Comparison of ENCODE assay signal across 7 mouse cellular contexts in the genomic region with DNA sequence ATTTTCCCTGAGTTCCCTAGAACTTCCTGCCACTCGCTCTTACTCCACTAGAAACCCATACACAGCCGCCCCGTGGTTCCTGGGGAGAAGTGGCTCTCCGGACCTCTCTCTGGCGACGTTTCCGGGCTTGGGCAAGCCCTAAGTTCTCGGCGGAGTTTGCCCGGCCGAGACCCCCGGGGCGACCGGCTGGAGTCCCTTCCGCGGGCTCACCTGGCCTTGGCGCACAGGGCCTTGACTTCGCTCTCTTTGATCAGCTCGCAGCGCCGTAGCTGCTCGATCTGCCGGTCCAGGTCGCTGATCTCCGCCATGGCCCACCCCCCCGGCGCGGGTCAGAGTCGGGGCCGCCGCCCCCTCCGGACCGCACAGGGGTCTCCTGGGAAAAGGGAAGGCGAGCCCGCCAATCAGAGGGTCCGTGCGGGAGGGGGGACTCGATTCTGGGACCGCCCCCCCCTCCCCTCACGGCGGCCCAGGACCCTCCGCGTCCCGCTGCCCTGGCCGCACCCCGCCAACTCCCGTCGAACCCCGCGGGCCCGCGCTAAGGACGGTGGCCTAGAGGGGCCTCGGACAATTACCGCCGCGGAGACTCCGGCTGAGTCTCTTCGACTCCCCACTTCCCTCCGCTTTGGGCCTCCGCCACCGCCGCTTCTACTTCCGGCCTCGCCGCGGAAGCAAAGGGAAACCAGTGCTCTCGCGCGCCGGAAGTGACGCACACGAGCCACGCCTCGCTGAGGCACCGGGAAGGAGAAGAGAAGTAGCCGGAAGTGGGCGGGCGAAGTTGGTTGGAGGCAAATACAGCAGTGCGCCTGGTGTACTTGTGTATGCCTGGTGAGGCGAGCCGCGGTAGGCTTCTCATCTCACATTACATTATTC. TPM values are rescaled to one million over a fixed set of nuclear protein-coding genes. Genes with fewer than 3 reads are reported as not detected.
DNase-seq lines count a peak whose midpoint lies in the region; ATAC-seq lines count a peak whose summit lies in the region.

A gene (minus strand): TSS at position 646 of the 870 bp plus-strand sequence.

- peak within 1 kb of the TSS; percentile 68 for H3K4me2 ChIP-seq in intestine, embryonic 15.5 days (replicated peaks)

- H3K4me1 ChIP-seq in intestine, embryonic 15.5 days (replicated peaks), result peaks cover 21% of the 10 kb centered on the region
- H3K4me1 ChIP-seq in midbrain, embryonic 10.5 days, result peaks cover 48% of the 10 kb centered on the region

- no peaks in the 10 kb centered on the region for H3K27me3 ChIP-seq in intestine, embryonic 15.5 days (replicated peaks)
- no peaks in the 10 kb centered on the region for H3K27me3 ChIP-seq in midbrain, embryonic 10.5 days (ENCODE audit: low read depth, poor library complexity, severe bottlenecking)

- H3K9ac ChIP-seq in intestine, embryonic 15.5 days, result peak within 1 kb of the TSS; percentile 81

- under 1% methylated on average over 82 of the region's 83 CpGs for WGBS in intestine, embryonic 15.5 days
- under 1% methylated on average over 83 of the region's 83 CpGs for WGBS in midbrain, embryonic 10.5 days

- H3K27ac ChIP-seq in intestine, embryonic 15.5 days, result peak within 1 kb of the TSS; percentile 96
- peak within 1 kb of the TSS; percentile 97 for H3K27ac ChIP-seq in midbrain, embryonic 10.5 days (replicated peaks)

- intact Hi-C loops in gastrocnemius, postnatal 36 days (cut with DNase I), result no loop called here
- intact Hi-C loops in left cerebral cortex, postnatal 25 days (cut with DNase I), result no loop called here

- H3K4me3 ChIP-seq in intestine, embryonic 15.5 days (replicated peaks), result peak within 1 kb of the TSS; percentile 64
- peak within 1 kb of the TSS; percentile 89 for H3K4me3 ChIP-seq in midbrain, embryonic 10.5 days

- peak; percentile 92 to 94 for DNase-seq in adrenal gland, adult 18-20 months (ENCODE audit: low spot score in 2 of 2)
- DNase-seq in embryo, embryonic 11 days, result peak; percentile 99
- DNase-seq in gastrocnemius, postnatal 36 days, result peak; percentile 93 to 97
- DNase-seq in left cerebral cortex, postnatal 25 days (ENCODE audit: low spot score in 2 of 2), result peak; percentile 97 to 98
- DNase-seq in midbrain, embryonic 10.5 days (ENCODE audit: low spot score), result peak; percentile 99
- peak; percentile 96 for DNase-seq in right cerebral cortex, postnatal 4 days

- no peaks in the 10 kb centered on the region for H3K9me3 ChIP-seq in intestine, embryonic 15.5 days
- no peaks in the 10 kb centered on the region for H3K9me3 ChIP-seq in midbrain, embryonic 10.5 days (replicated peaks)

- peaks cover 33% of the 10 kb centered on the region for H3K36me3 ChIP-seq in intestine, embryonic 15.5 days
- peaks cover 74% of the 10 kb centered on the region for H3K36me3 ChIP-seq in midbrain, embryonic 10.5 days

- peak; percentile 94 for ATAC-seq in intestine, embryonic 15.5 days

RNA-seq across cellular contexts. Expression of the gene that starts here (rescaled TPM):
- 10 to 100 TPM; 75.4 to 85.9 TPM for total RNA-seq in adrenal gland, adult 18-20 months (2021)
- total RNA-seq in gastrocnemius, postnatal 36 days (2021), result 10 to 100 TPM; 21.6 to 22.4 TPM
- 248 and 256 TPM in 2 replicates for polyA plus RNA-seq in intestine, embryonic 15.5 days (2015; fragmentation: Nextera tagmentation; extraction: Ambion mirVana)
- total RNA-seq in left cerebral cortex, postnatal 25 days (2021), result 10 to 100 TPM; 48.1 to 51.3 TPM
- polyA plus RNA-seq in midbrain, embryonic 10.5 days (2016; fragmentation: Nextera tagmentation; extraction: Ambion mirVana), result 376 and 407 TPM in 2 replicates

Comparison
In these comparisons a context has a peak if more than half of its experiments do, and no peak if none do; other contexts are left out.
1. Peak in every context shown above with its lines: DNase-seq, ATAC-seq, H3K4me3 ChIP-seq and H3K27ac ChIP-seq.